Mouse (Mus musculus) brain, adult 2 months (tissue): ENCODE data around the gene Triml1.

Experiments
- DNase-seq: peaks from one replicate; pipeline ENCODE4 v3.0.0; 2011; ENCODE audit warnings: low read depth, low spot score

Gene Triml1

GRCm38 (mm10) chr8:43141386-43141785 lies at the start of gene Triml1:
Gene Triml1 (minus strand): TSS chr8:43141486.
- no peak for DNase-seq

- DNase-seq = no peak
Observed at GRCm38 (mm10) chr8:43182281-43182680, 41.0 kb upstream of the Triml1 start.

GRCm38 (mm10) chr8:43180054-43180690 lies 38.9 kb upstream of the Triml1 start, which contains the start of gene Triml2:
Gene Triml2 (plus strand): TSS chr8:43180541.
- no peak for DNase-seq

GRCm38 (mm10) chr8:43179189-43179588 lies 37.9 kb upstream of the Triml1 start:
- DNase-seq = peak; percentile 52

GRCm38 (mm10) chr8:43178263-43178662 lies 37.0 kb upstream of the Triml1 start:
- DNase-seq = no peak

GRCm38 (mm10) chr8:43176766-43177486 lies 35.6 kb upstream of the Triml1 start:
- DNase-seq = no peak

GRCm38 (mm10) chr8:43169249-43169755 lies 28.0 kb upstream of the Triml1 start:
- DNase-seq = peak; percentile 23

- peak; percentile 70 for DNase-seq
Observed at GRCm38 (mm10) chr8:43168083-43168482, 26.8 kb upstream of the Triml1 start.

GRCm38 (mm10) chr8:43164453-43164852 lies 23.2 kb upstream of the Triml1 start:
- no peak for DNase-seq

- no peak for DNase-seq
Observed at GRCm38 (mm10) chr8:43163255-43163654, 22.0 kb upstream of the Triml1 start.

- DNase-seq = no peak
Observed at GRCm38 (mm10) chr8:43149307-43149706, 8.0 kb upstream of the Triml1 start.

GRCm38 (mm10) chr8:43111205-43111827 lies 30.0 kb downstream of the Triml1 start:
- no peak for DNase-seq
